Mouse (Mus musculus): Measurements from ENCODE around the gene Hdac5. TPM values are rescaled to one million over a fixed set of nuclear protein-coding genes. Genes with fewer than 3 reads are reported as not detected.
A peak's percentile ranks its signal among the peaks of the same experiment; 100 is the strongest.

The Hdac5 gene
- polyA plus RNA-seq, 1 experiment from 2014 or later = 86.7 TPM

- 57% methylated on average over 14 of the region's 14 CpGs for WGBS
- H3K4me1 ChIP-seq (ENCODE audit: control insufficient read depth, insufficient read depth, low read length) = peaks cover 19% of the 10 kb centered on the region
- H3K4me2 ChIP-seq (ENCODE audit: low read depth, low read length) = peak overlapping the region; percentile 80
- H3K27me3 ChIP-seq (ENCODE audit: control insufficient read depth, insufficient read depth, low read length) = no peaks in the 10 kb centered on the region
- H3K9me3 ChIP-seq (replicated peaks; ENCODE audit: control insufficient read depth, low read length) = no peaks in the 10 kb centered on the region
- H3K36me3 ChIP-seq (ENCODE audit: control insufficient read depth, insufficient read depth) = no peaks in the 10 kb centered on the region
- peak overlapping the region; percentile 72 for H3K9ac ChIP-seq (ENCODE audit: low read length)
- H3K27ac ChIP-seq (ENCODE audit: low read length) = no peak overlapping the region
- peak overlapping the region; percentile 50 for H3K4me3 ChIP-seq (ENCODE audit: low read length)
- ATAC-seq (replicated peaks; ENCODE audit: extremely low read depth, insufficient read depth, low FRiP score) = no peak
Observed at GRCm38 (mm10) chr11:102245581-102246272, 15.8 kb upstream of the Hdac5 start.

- no peaks in the 10 kb centered on the region for H3K36me3 ChIP-seq (ENCODE audit: control insufficient read depth, insufficient read depth)
- H3K9me3 ChIP-seq (replicated peaks; ENCODE audit: control insufficient read depth, low read length) = no peaks in the 10 kb centered on the region
- peak overlapping the region; percentile 80 for H3K4me2 ChIP-seq (ENCODE audit: low read depth, low read length)
- H3K27me3 ChIP-seq (ENCODE audit: control insufficient read depth, insufficient read depth, low read length) = no peaks in the 10 kb centered on the region
- WGBS = 2% methylated on average over 32 of the region's 32 CpGs
- peak overlapping the region; percentile 72 for H3K9ac ChIP-seq (ENCODE audit: low read length)
- ATAC-seq (replicated peaks; ENCODE audit: extremely low read depth, insufficient read depth, low FRiP score) = peak; percentile 77
- no peak overlapping the region for H3K27ac ChIP-seq (ENCODE audit: low read length)
- peak overlapping the region; percentile 50 for H3K4me3 ChIP-seq (ENCODE audit: low read length)
- peaks cover 19% of the 10 kb centered on the region for H3K4me1 ChIP-seq (ENCODE audit: control insufficient read depth, insufficient read depth, low read length)
Observed at GRCm38 (mm10) chr11:102244926-102245449, 15.0 kb upstream of the Hdac5 start.

GRCm38 (mm10) chr11:102241874-102242273 is 11.9 kb upstream of the Hdac5 start:
- no peak for ATAC-seq (replicated peaks; ENCODE audit: extremely low read depth, insufficient read depth, low FRiP score)
- Histone ChIP-seq H3K36me3 (ENCODE audit: control insufficient read depth, insufficient read depth) (no peaks in the 10 kb centered on the region), H3K4me2 (ENCODE audit: low read depth, low read length) (no peak overlapping the region), H3K27ac (ENCODE audit: low read length) (no peak overlapping the region), H3K4me1 (ENCODE audit: control insufficient read depth, insufficient read depth, low read length) (peaks cover 10% of the 10 kb centered on the region), H3K9ac (ENCODE audit: low read length) (no peak overlapping the region), H3K4me3 (ENCODE audit: low read length) (no peak overlapping the region), H3K27me3 (ENCODE audit: control insufficient read depth, insufficient read depth, low read length) (no peaks in the 10 kb centered on the region), H3K9me3 (replicated peaks; ENCODE audit: control insufficient read depth, low read length) (no peaks in the 10 kb centered on the region)
- WGBS = 53% methylated on average over 5 of the region's 5 CpGs

GRCm38 (mm10) chr11:102241246-102241645 is 11.3 kb upstream of the Hdac5 start:
- no peak overlapping the region for H3K4me3 ChIP-seq (ENCODE audit: low read length)
- H3K9me3 ChIP-seq (replicated peaks; ENCODE audit: control insufficient read depth, low read length) = no peaks in the 10 kb centered on the region
- no peaks in the 10 kb centered on the region for H3K27me3 ChIP-seq (ENCODE audit: control insufficient read depth, insufficient read depth, low read length)
- ATAC-seq (replicated peaks; ENCODE audit: extremely low read depth, insufficient read depth, low FRiP score) = no peak
- no peak overlapping the region for H3K27ac ChIP-seq (ENCODE audit: low read length)
- 63% methylated on average over 5 of the region's 5 CpGs for WGBS
- no peaks in the 10 kb centered on the region for H3K36me3 ChIP-seq (ENCODE audit: control insufficient read depth, insufficient read depth)
- H3K9ac ChIP-seq (ENCODE audit: low read length) = no peak overlapping the region
- no peak overlapping the region for H3K4me2 ChIP-seq (ENCODE audit: low read depth, low read length)
- peaks cover 10% of the 10 kb centered on the region for H3K4me1 ChIP-seq (ENCODE audit: control insufficient read depth, insufficient read depth, low read length)

GRCm38 (mm10) chr11:102240636-102241035 is 10.7 kb upstream of the Hdac5 start:
- Histone ChIP-seq H3K27ac (ENCODE audit: low read length) (no peak overlapping the region), H3K9me3 (replicated peaks; ENCODE audit: control insufficient read depth, low read length) (no peaks in the 10 kb centered on the region), H3K9ac (ENCODE audit: low read length) (no peak overlapping the region), H3K4me1 (ENCODE audit: control insufficient read depth, insufficient read depth, low read length) (peaks cover 9% of the 10 kb centered on the region), H3K27me3 (ENCODE audit: control insufficient read depth, insufficient read depth, low read length) (no peaks in the 10 kb centered on the region), H3K36me3 (ENCODE audit: control insufficient read depth, insufficient read depth) (no peaks in the 10 kb centered on the region), H3K4me3 (ENCODE audit: low read length) (no peak overlapping the region), H3K4me2 (ENCODE audit: low read depth, low read length) (no peak overlapping the region)
- no peak for ATAC-seq (replicated peaks; ENCODE audit: extremely low read depth, insufficient read depth, low FRiP score)
- WGBS = 84% methylated on average over 6 of the region's 6 CpGs

GRCm38 (mm10) chr11:102236022-102236421 is 6.1 kb upstream of the Hdac5 start:
- no peak overlapping the region for H3K4me3 ChIP-seq (ENCODE audit: low read length)
- no peaks in the 10 kb centered on the region for H3K4me1 ChIP-seq (ENCODE audit: control insufficient read depth, insufficient read depth, low read length)
- 36% methylated on average over 2 of the region's 2 CpGs for WGBS
- H3K36me3 ChIP-seq (ENCODE audit: control insufficient read depth, insufficient read depth) = no peaks in the 10 kb centered on the region
- no peak overlapping the region for H3K27ac ChIP-seq (ENCODE audit: low read length)
- H3K9me3 ChIP-seq (replicated peaks; ENCODE audit: control insufficient read depth, low read length) = no peaks in the 10 kb centered on the region
- H3K27me3 ChIP-seq (ENCODE audit: control insufficient read depth, insufficient read depth, low read length) = no peaks in the 10 kb centered on the region
- no peak overlapping the region for H3K9ac ChIP-seq (ENCODE audit: low read length)
- H3K4me2 ChIP-seq (ENCODE audit: low read depth, low read length) = no peak overlapping the region
- ATAC-seq (replicated peaks; ENCODE audit: extremely low read depth, insufficient read depth, low FRiP score) = no peak

GRCm38 (mm10) chr11:102229331-102229953 is 524 bp downstream of the Hdac5 start:
- ATAC-seq (replicated peaks; ENCODE audit: extremely low read depth, insufficient read depth, low FRiP score) = peak; percentile 39
- H3K4me2 ChIP-seq (ENCODE audit: low read depth, low read length) = peak overlapping the region; percentile 81
- peak overlapping the region; percentile 87 for H3K9ac ChIP-seq (ENCODE audit: low read length)
- WGBS = under 1% methylated on average over 42 of the region's 47 CpGs
- peak overlapping the region; percentile 75 for H3K27ac ChIP-seq (ENCODE audit: low read length)
- H3K9me3 ChIP-seq (replicated peaks; ENCODE audit: control insufficient read depth, low read length) = no peaks in the 10 kb centered on the region
- peak overlapping the region; percentile 70 for H3K4me3 ChIP-seq (ENCODE audit: low read length)
- peaks cover 44% of the 10 kb centered on the region for H3K4me1 ChIP-seq (ENCODE audit: control insufficient read depth, insufficient read depth, low read length)
- no peaks in the 10 kb centered on the region for H3K36me3 ChIP-seq (ENCODE audit: control insufficient read depth, insufficient read depth)
- H3K27me3 ChIP-seq (ENCODE audit: control insufficient read depth, insufficient read depth, low read length) = no peaks in the 10 kb centered on the region

- Histone ChIP-seq H3K4me2 (ENCODE audit: low read depth, low read length) (peak overlapping the region; percentile 81), H3K4me3 (ENCODE audit: low read length) (peak overlapping the region; percentile 70), H3K4me1 (ENCODE audit: control insufficient read depth, insufficient read depth, low read length) (peaks cover 50% of the 10 kb centered on the region), H3K27ac (ENCODE audit: low read length) (no peak overlapping the region), H3K9me3 (replicated peaks; ENCODE audit: control insufficient read depth, low read length) (no peaks in the 10 kb centered on the region), H3K27me3 (ENCODE audit: control insufficient read depth, insufficient read depth, low read length) (no peaks in the 10 kb centered on the region), H3K9ac (ENCODE audit: low read length) (peak overlapping the region; percentile 87), H3K36me3 (ENCODE audit: control insufficient read depth, insufficient read depth) (no peaks in the 10 kb centered on the region; the same call in 1 of the 2 replicates)
- ATAC-seq (replicated peaks; ENCODE audit: extremely low read depth, insufficient read depth, low FRiP score) = no peak
- 14% methylated on average over 7 of the region's 7 CpGs for WGBS
Observed at GRCm38 (mm10) chr11:102228646-102229268, 1.2 kb downstream of the Hdac5 start.

- Histone ChIP-seq H3K9me3 (replicated peaks; ENCODE audit: control insufficient read depth, low read length) (no peaks in the 10 kb centered on the region), H3K27ac (ENCODE audit: low read length) (no peak overlapping the region), H3K4me1 (ENCODE audit: control insufficient read depth, insufficient read depth, low read length) (peaks cover 54% of the 10 kb centered on the region), H3K9ac (ENCODE audit: low read length) (peak overlapping the region; percentile 87; the same call in 1 of the 2 replicates), H3K27me3 (ENCODE audit: control insufficient read depth, insufficient read depth, low read length) (no peaks in the 10 kb centered on the region), H3K4me3 (ENCODE audit: low read length) (peak overlapping the region; percentile 70), H3K4me2 (ENCODE audit: low read depth, low read length) (peak overlapping the region; percentile 81), H3K36me3 (ENCODE audit: control insufficient read depth, insufficient read depth) (no peaks in the 10 kb centered on the region; the same call in 1 of the 2 replicates)
- WGBS = 21% methylated on average over 9 of the region's 9 CpGs
- ATAC-seq (replicated peaks; ENCODE audit: extremely low read depth, insufficient read depth, low FRiP score) = no peak
Observed at GRCm38 (mm10) chr11:102228191-102228545, 1.8 kb downstream of the Hdac5 start.
